Mouse (Mus musculus) MEL (cell line): ENCODE data around the gene Gramd2. TPM values are rescaled to one million over a fixed set of nuclear protein-coding genes. Genes with fewer than 3 reads are reported as not detected.

Experiments used
- DNase-seq: peaks from one replicate; pipeline ENCODE4 v3.0.0; 2011; ENCODE audit warnings: low read depth, low spot score
- H3K27ac ChIP-seq: 2 replicates; pipeline ENCODE4 v1.5.1; 2012; ENCODE audit warnings: low read depth, mild to moderate bottlenecking, control low read depth, low read length, moderate library complexity; ENCODE audit not compliant: control insufficient read depth
- H3K27me3 ChIP-seq, 2 experiments: fragments of 150-350 bp in 1 of 2; sonication (generic) in 1 of 2; 2 replicates each; pipeline ENCODE4 v1.6.1; 2012; ENCODE audit warnings: low read length in 2 of 2, mild to moderate bottlenecking in 2 of 2, improper control_type of control experiment in 1 of 2, moderate library complexity in 1 of 2; ENCODE audit not compliant: insufficient read depth in 2 of 2, control insufficient read depth in 1 of 2
- H3K36me3 ChIP-seq, 2 experiments: 2 replicates each; pipeline ENCODE4 v1.6.1; 2012 to 2014; ENCODE audit warnings: low read length in 2 of 2, improper control_type of control experiment in 1 of 2, inconsistent platforms in 1 of 2, mild to moderate bottlenecking in 1 of 2; ENCODE audit not compliant: insufficient read depth in 2 of 2, control insufficient read depth in 1 of 2
- H3K4me1 ChIP-seq, 2 experiments: fragments of 150-350 bp in 1 of 2; sonication (generic) in 1 of 2; 2 replicates each; pipeline ENCODE4 v1.6.1; 2012; ENCODE audit warnings: low read length in 2 of 2, improper control_type of control experiment in 1 of 2, mild to moderate bottlenecking in 1 of 2; ENCODE audit not compliant: insufficient read depth in 2 of 2, control insufficient read depth in 1 of 2
- H3K4me3 ChIP-seq, 2 experiments: fragments of 150-350 bp in 1 of 2; sonication (generic) in 1 of 2; 2 replicates each; pipeline ENCODE4 v1.5.1; 2012; ENCODE audit warnings: low read depth in 2 of 2, low read length in 2 of 2, mild to moderate bottlenecking in 2 of 2, moderate library complexity in 2 of 2, control low read depth in 1 of 2, improper control_type of control experiment in 1 of 2; ENCODE audit not compliant: control insufficient read depth in 1 of 2, insufficient read depth in 1 of 2
- H3K79me2 ChIP-seq: 2 replicates; pipeline ENCODE4 v1.6.1; 2012; ENCODE audit warnings: mild to moderate bottlenecking, low read length, moderate library complexity; ENCODE audit not compliant: control insufficient read depth, poor library complexity, insufficient read depth
- H3K9ac ChIP-seq: 2 replicates; pipeline ENCODE4 v1.6.1; 2012; ENCODE audit warnings: low read depth, mild to moderate bottlenecking, control low read depth, low read length, moderate library complexity; ENCODE audit not compliant: control insufficient read depth, poor library complexity, severe bottlenecking
- H3K9me3 ChIP-seq: fragments of 150-350 bp; sonication (generic); replicated peaks from 2 replicates; pipeline ENCODE4 v1.6.1; 2012; ENCODE audit warnings: mild to moderate bottlenecking, low read length, improper control_type of control experiment, moderate library complexity; ENCODE audit not compliant: insufficient read depth
- BHLHE40 ChIP-seq: IDR thresholded peaks from 2 replicates; pipeline ENCODE4 v1.6.1; 2012; ENCODE audit warnings: low read depth, mild to moderate bottlenecking, inconsistent platforms, low read length, improper control_type of control experiment, borderline replicate concordance
- CHD1 ChIP-seq: IDR thresholded peaks from 2 replicates; pipeline ENCODE4 v1.6.1; 2012; ENCODE audit warnings: low read depth, mild to moderate bottlenecking, inconsistent platforms, low read length, improper control_type of control experiment
- CHD2 ChIP-seq: IDR thresholded peaks from 2 replicates; pipeline ENCODE4 v1.6.1; 2011; ENCODE audit warnings: low read length, improper control_type of control experiment
- CTCF ChIP-seq, 3 experiments: IDR thresholded peaks in 2 of 3; conservative IDR thresholded peaks in 1 of 3; 2 replicates each; pipeline ENCODE4 v1.5.1; 2011 to 2012; ENCODE audit warnings: low read length in 3 of 3, low read depth in 2 of 3, mild to moderate bottlenecking in 2 of 3, improper control_type of control experiment in 1 of 3, inconsistent platforms in 1 of 3, mixed read lengths in 1 of 3, moderate library complexity in 1 of 3; ENCODE audit not compliant: control insufficient read depth in 1 of 3, insufficient read depth in 1 of 3, poor library complexity in 1 of 3, severe bottlenecking in 1 of 3
- E2F4 ChIP-seq: IDR thresholded peaks from 2 replicates; pipeline ENCODE4 v1.6.1; 2011; ENCODE audit warnings: low read depth, low read length, improper control_type of control experiment, borderline replicate concordance
- ELF1 ChIP-seq: IDR thresholded peaks from 2 replicates; pipeline ENCODE4 v1.6.1; 2014; ENCODE audit warnings: low read depth, mild to moderate bottlenecking, inconsistent platforms, low read length, improper control_type of control experiment, moderate library complexity
- GABPA ChIP-seq: IDR thresholded peaks from 2 replicates; pipeline ENCODE4 v1.6.1; 2012; ENCODE audit warnings: low read depth, mild to moderate bottlenecking, inconsistent platforms, low read length, improper control_type of control experiment, moderate library complexity
- HCFC1 ChIP-seq: IDR thresholded peaks from 2 replicates; pipeline ENCODE4 v1.6.1; 2012; ENCODE audit warnings: low read depth, mild to moderate bottlenecking, inconsistent platforms, low read length, improper control_type of control experiment, moderate library complexity
- JUND ChIP-seq: IDR thresholded peaks from 2 replicates; pipeline ENCODE4 v1.6.1; 2011; ENCODE audit warnings: low read depth, mild to moderate bottlenecking, improper control_type of control experiment, low read length
- KAT2A ChIP-seq: conservative IDR thresholded peaks from 2 replicates; pipeline ENCODE4 v1.6.1; 2012; ENCODE audit warnings: low read depth, low read length, improper control_type of control experiment, inconsistent platforms
- MAFK ChIP-seq: IDR thresholded peaks from 2 replicates; pipeline ENCODE4 v1.6.1; 2011; ENCODE audit warnings: low read depth, mild to moderate bottlenecking, low read length, improper control_type of control experiment, borderline replicate concordance
- MAX ChIP-seq: IDR thresholded peaks from 2 replicates; pipeline ENCODE4 v1.6.1; 2011; ENCODE audit warnings: low read length, improper control_type of control experiment
- MAZ ChIP-seq: IDR thresholded peaks from 2 replicates; pipeline ENCODE4 v1.6.1; 2012; ENCODE audit warnings: low read depth, mild to moderate bottlenecking, inconsistent platforms, low read length, improper control_type of control experiment
- MEF2A ChIP-seq: IDR thresholded peaks from 2 replicates; pipeline ENCODE4 v1.6.1; 2014; ENCODE audit warnings: low read depth, mild to moderate bottlenecking, inconsistent platforms, low read length, improper control_type of control experiment; ENCODE audit not compliant: poor library complexity, insufficient replicate concordance, severe bottlenecking; ENCODE audit errors: extremely low read depth
- MXI1 ChIP-seq: IDR thresholded peaks from 2 replicates; pipeline ENCODE4 v1.6.1; 2011; ENCODE audit warnings: mild to moderate bottlenecking, low read depth, low read length, improper control_type of control experiment
- MYB ChIP-seq: IDR thresholded peaks from 2 replicates; pipeline ENCODE4 v1.6.1; 2011; ENCODE audit warnings: mild to moderate bottlenecking, low read depth, low read length, improper control_type of control experiment
- MYC ChIP-seq: IDR thresholded peaks from 2 replicates; pipeline ENCODE4 v1.6.1; 2011; ENCODE audit warnings: low read depth, mild to moderate bottlenecking, low read length, improper control_type of control experiment, moderate library complexity
- NELFE ChIP-seq: IDR thresholded peaks from 2 replicates; pipeline ENCODE4 v1.6.1; 2011; ENCODE audit warnings: low read depth, low read length, improper control_type of control experiment
- NRF1 ChIP-seq: IDR thresholded peaks from 2 replicates; pipeline ENCODE4 v1.6.1; 2014; ENCODE audit warnings: low read depth, mild to moderate bottlenecking, inconsistent platforms, low read length, improper control_type of control experiment, moderate library complexity; ENCODE audit not compliant: poor library complexity, insufficient read depth, severe bottlenecking
- POLR2A ChIP-seq, 2 experiments: IDR thresholded peaks; 2 replicates each; pipeline ENCODE4 v1.6.1; 2011 to 2012; ENCODE audit warnings: low read length in 2 of 2, mild to moderate bottlenecking in 2 of 2, control low read depth in 1 of 2, improper control_type of control experiment in 1 of 2, low read depth in 1 of 2, moderate library complexity in 1 of 2; ENCODE audit not compliant: control insufficient read depth in 1 of 2, insufficient read depth in 1 of 2, poor library complexity in 1 of 2
- POLR2AphosphoS5 ChIP-seq: IDR thresholded peaks from 2 replicates; pipeline ENCODE4 v1.6.1; 2012; ENCODE audit warnings: low read depth, borderline replicate concordance, mild to moderate bottlenecking, inconsistent platforms, low read length, moderate library complexity, mixed read lengths
- RAD21 ChIP-seq: IDR thresholded peaks from 2 replicates; pipeline ENCODE4 v1.6.1; 2011; ENCODE audit warnings: mild to moderate bottlenecking, low read depth, low read length, improper control_type of control experiment
- RCOR1 ChIP-seq: IDR thresholded peaks from 2 replicates; pipeline ENCODE4 v1.6.1; 2012; ENCODE audit warnings: low read depth, mild to moderate bottlenecking, inconsistent platforms, low read length, improper control_type of control experiment
- SIN3A ChIP-seq: IDR thresholded peaks from 2 replicates; pipeline ENCODE4 v1.6.1; 2012; ENCODE audit warnings: low read length, improper control_type of control experiment, inconsistent platforms
- TAL1 ChIP-seq: IDR thresholded peaks from 2 replicates; pipeline ENCODE4 v1.6.1; 2012; ENCODE audit warnings: mild to moderate bottlenecking, inconsistent platforms, low read length, moderate library complexity, mixed read lengths
- UBTF ChIP-seq: IDR thresholded peaks from 2 replicates; pipeline ENCODE4 v1.6.1; 2012; ENCODE audit warnings: low read depth, mild to moderate bottlenecking, inconsistent platforms, low read length, improper control_type of control experiment, moderate library complexity, borderline replicate concordance; ENCODE audit not compliant: insufficient read depth
- USF1 ChIP-seq: IDR thresholded peaks from 2 replicates; pipeline ENCODE4 v1.6.1; 2014; ENCODE audit warnings: low read depth, mild to moderate bottlenecking, inconsistent platforms, low read length, improper control_type of control experiment, moderate library complexity
- ZC3H11A ChIP-seq: IDR thresholded peaks from 2 replicates; pipeline ENCODE4 v1.6.1; 2012; ENCODE audit warnings: low read depth, mild to moderate bottlenecking, inconsistent platforms, low read length, improper control_type of control experiment
- ZKSCAN1 ChIP-seq: IDR thresholded peaks from 2 replicates; pipeline ENCODE4 v1.6.1; 2012; ENCODE audit warnings: low read depth, mild to moderate bottlenecking, inconsistent platforms, low read length, improper control_type of control experiment, moderate library complexity
- ZMIZ1 ChIP-seq: IDR thresholded peaks from 2 replicates; pipeline ENCODE4 v1.6.1; 2012; ENCODE audit warnings: low read depth, mild to moderate bottlenecking, inconsistent platforms, low read length, improper control_type of control experiment, moderate library complexity
- ZNF384 ChIP-seq: IDR thresholded peaks from 2 replicates; pipeline ENCODE4 v1.6.1; 2012; ENCODE audit warnings: low read depth, mild to moderate bottlenecking, inconsistent platforms, low read length, improper control_type of control experiment
- polyA plus RNA-seq, 2 experiments: library from polyadenylated mRNA; stranded (reverse) in 1 of 2; unstranded in 1 of 2; fragments of >175 nt in 1 of 2; fragments of >200 nt in 1 of 2; gene quantifications; 2 replicates each; pipeline versions ENCODE4 v1.2.1 to v1.2.4; 2012; ENCODE audit warnings: low replicate concordance in 2 of 2, low read depth in 1 of 2; ENCODE audit not compliant: insufficient read length in 2 of 2, insufficient read depth in 1 of 2, missing spikeins in 1 of 2
- total RNA-seq: library from RNA; depleted of rRNA; stranded (reverse); fragments of 300-350 nt; gene quantifications from 2 replicates; pipeline ENCODE4 v1.2.3, GENCODE M21; 2012

Gene Gramd2
- total and polyA plus RNA-seq, 3 experiments = 0.04 TPM; not detected in 2

DNA sequence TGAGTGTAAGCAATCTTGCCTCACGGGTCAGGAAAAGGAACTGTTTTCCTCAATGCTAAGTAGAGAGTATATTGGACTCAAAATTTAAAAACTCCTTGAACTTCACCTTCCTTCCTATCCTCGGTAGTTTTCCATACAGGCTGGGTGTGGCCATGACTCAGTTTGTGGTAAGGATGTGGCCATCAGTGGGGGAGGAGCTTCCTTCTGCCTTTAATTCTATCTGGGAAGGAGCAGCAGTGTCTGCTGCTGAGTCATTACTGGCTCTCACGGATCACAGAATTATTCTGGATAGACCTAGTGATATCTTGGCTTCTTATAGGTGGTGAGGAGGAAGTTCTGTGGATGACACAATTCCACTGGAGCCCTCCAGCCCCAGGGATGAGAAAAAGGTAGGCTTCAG lies 26.6 kb upstream of the Gramd2 start (continued):
- TF ChIP-seq CHD2 (no peak; the same call in 1 of the 2 replicates), MEF2A (no peak), JUND (peak; percentile 77; the same call in 1 of the 2 replicates), CTCF (IDR thresholded peaks at IDR 0.05 in 2 of 3, conservative IDR thresholded peaks at IDR 0.05 in 1 of 3; ENCODE audit: control insufficient read depth in 1 of 3, insufficient read depth in 1 of 3, low read depth in 2 of 3, low read length in 3 of 3, poor library complexity in 1 of 3, severe bottlenecking in 1 of 3) (no peak), POLR2AphosphoS5 (no peak), RCOR1 (peak; percentile 42; the same call in 1 of the 2 replicates), E2F4 (no peak), ZMIZ1 (no peak), POLR2A (IDR thresholded peaks at IDR 0.05; ENCODE audit: control insufficient read depth in 1 of 2, insufficient read depth in 1 of 2, low read depth in 1 of 2, low read length in 2 of 2, poor library complexity in 1 of 2) (peak in 1 of 2 experiments; percentile 61; a peak in 2 of 4 replicates), CHD1 (no peak), MAFK (peak; percentile 71; the same call in 1 of the 2 replicates), ZKSCAN1 (no peak), UBTF (no peak), TAL1 (peak; percentile 47), ZNF384 (no peak), NELFE (no peak; the same call in 1 of the 2 replicates), SIN3A (peak; percentile 73), USF1 (no peak), MYC (no peak)

DNA sequence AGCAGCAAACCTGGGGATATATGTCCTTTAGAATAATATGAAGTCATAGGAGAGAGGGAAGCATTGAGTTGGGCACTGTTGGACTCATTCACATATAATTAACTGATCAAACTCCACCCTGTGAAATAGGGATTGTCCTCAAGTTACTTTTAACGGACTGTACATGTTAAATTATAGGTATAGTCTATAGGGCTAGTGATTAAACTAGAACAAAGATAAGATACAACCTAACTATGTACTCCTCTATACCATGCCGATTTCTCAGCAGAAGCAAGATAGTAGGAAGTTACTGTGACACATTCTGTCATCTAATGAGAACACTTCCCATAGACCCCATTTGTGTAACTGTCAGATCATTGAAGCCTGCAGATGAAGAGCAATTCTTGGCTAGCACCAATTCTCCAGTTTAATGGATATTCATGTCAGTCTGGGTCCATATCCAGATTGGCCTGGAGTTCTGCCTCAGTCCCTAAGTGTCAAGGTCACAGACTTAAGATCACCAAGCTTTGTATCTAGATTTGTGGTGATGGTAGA lies 25.4 kb upstream of the Gramd2 start:
- Histone ChIP-seq H3K27me3 (no peaks in the 10 kb centered on the region), H3K79me2 (peaks cover 33% of the 10 kb centered on the region), H3K4me3 (peak overlapping the region in 1 of 2 experiments; percentile 73; a peak in 2 of 4 replicates), H3K27ac (peak overlapping the region; percentile 41), H3K9me3 (no peaks in the 10 kb centered on the region), H3K9ac (no peak overlapping the region), H3K4me1 (peaks cover 16 to 30% of the 10 kb centered on the region in 2 experiments), H3K36me3 (peaks cover 0 to 43% of the 10 kb centered on the region in 2 experiments; a peak in 3 of 4 replicates)
- DNase-seq = peak; percentile 62
- TF ChIP-seq ZC3H11A = no peak
- TF ChIP-seq CTCF (IDR thresholded peaks at IDR 0.05 in 2 of 3, conservative IDR thresholded peaks at IDR 0.05 in 1 of 3; ENCODE audit: control insufficient read depth in 1 of 3, insufficient read depth in 1 of 3, low read depth in 2 of 3, low read length in 3 of 3, poor library complexity in 1 of 3, severe bottlenecking in 1 of 3) = no peak
- peak; percentile 38; the same call in 1 of the 2 replicates for TF ChIP-seq MYB
- TF ChIP-seq JUND = no peak
- no peak for TF ChIP-seq NRF1
- TF ChIP-seq HCFC1 = 0 out of 2 replicates have a peak, but pooled peaks have one; percentile 20
- no peak for TF ChIP-seq E2F4
- TF ChIP-seq USF1 = no peak
- TF ChIP-seq ZNF384 = no peak
- no peak for TF ChIP-seq ZKSCAN1
- TF ChIP-seq MAZ = no peak
- TF ChIP-seq UBTF = no peak
- TF ChIP-seq GABPA = no peak
- TF ChIP-seq MAX = no peak
- TF ChIP-seq RAD21 = no peak
- no peak for TF ChIP-seq POLR2AphosphoS5
- 0 out of 2 replicates have a peak, but pooled peaks have one; percentile 37 for TF ChIP-seq MYC
- TF ChIP-seq CHD1 = no peak
- TF ChIP-seq ELF1 = no peak
- no peak for TF ChIP-seq MAFK
- TF ChIP-seq POLR2A (IDR thresholded peaks at IDR 0.05; ENCODE audit: control insufficient read depth in 1 of 2, insufficient read depth in 1 of 2, low read depth in 1 of 2, low read length in 2 of 2, poor library complexity in 1 of 2) = no peak
- no peak for TF ChIP-seq KAT2A
- 0 out of 2 replicates have a peak, but pooled peaks have one; percentile 15 for TF ChIP-seq MXI1
- no peak for TF ChIP-seq BHLHE40
